Mouse (Mus musculus) ES-E14 (cell line): ENCODE results near the gene 1110051M20Rik.

Experiments used
- HCFC1 ChIP-seq: IDR thresholded peaks from 2 replicates; pipeline ENCODE4 v1.6.1; 2012; ENCODE audit warnings: low read length, inconsistent platforms, borderline replicate concordance; ENCODE audit not compliant: insufficient read depth
- MAFK ChIP-seq: IDR thresholded peaks from 2 replicates; pipeline ENCODE4 v1.6.1; 2014; ENCODE audit warnings: mild to moderate bottlenecking, low read depth, low read length, inconsistent platforms; ENCODE audit not compliant: insufficient read depth
- ZC3H11A ChIP-seq: IDR thresholded peaks from 2 replicates; pipeline ENCODE4 v1.6.1; 2012; ENCODE audit warnings: low read depth, mild to moderate bottlenecking, inconsistent platforms, low read length, borderline replicate concordance
- ZNF384 ChIP-seq: IDR thresholded peaks from 2 replicates; pipeline ENCODE4 v1.6.1; 2012; ENCODE audit warnings: low read depth, low read length, inconsistent platforms

DNA sequence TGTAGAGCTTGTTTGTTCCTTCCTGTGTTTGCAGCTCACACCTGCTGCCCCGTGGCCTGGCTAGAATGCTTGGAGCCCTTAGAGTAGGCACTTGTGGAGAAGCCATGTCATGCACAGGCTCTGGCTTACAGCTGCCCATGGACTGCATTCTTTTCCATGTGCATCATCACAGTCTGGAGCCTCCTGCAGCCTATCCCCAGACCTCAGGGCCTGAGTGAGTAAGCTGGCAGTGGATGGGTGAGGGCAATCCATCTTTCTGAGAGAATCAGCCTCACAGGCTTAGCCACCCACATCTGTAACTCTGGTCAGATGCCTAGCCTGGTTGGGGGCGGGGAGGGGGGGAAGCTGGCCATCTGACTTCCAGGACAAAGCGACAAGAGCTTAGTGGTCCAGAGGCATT, 145.3 kb downstream of the 1110051M20Rik start:
- no peak for TF ChIP-seq ZC3H11A
- no peak for TF ChIP-seq HCFC1
- TF ChIP-seq MAFK = no peak
- no peak for TF ChIP-seq ZNF384
